Mouse (Mus musculus): ENCODE measurements at regions not wholly inside any gene's neighbourhood (a gene's known extent, or its start where the extent isn't known, plus 50 kb on each side); places are given as distances from the start of the nearest gene placed in this dataset.

GRCm38 (mm10) chr13:101301361-101301760, 466.7 kb downstream of the Pik3r1 start:
- no peak for DNase-seq (ENCODE audit: low spot score in 2 of 2)

- no peak for DNase-seq (ENCODE audit: low spot score in 2 of 2)
Observed at GRCm38 (mm10) chr13:101289407-101289806, 456.2 kb upstream of the Slc30a5 start.

GRCm38 (mm10) chr13:101287131-101287530, 453.9 kb upstream of the Slc30a5 start:
- no peak for DNase-seq (ENCODE audit: low spot score in 2 of 2)

GRCm38 (mm10) chr13:101286029-101286917, 453.0 kb upstream of the Slc30a5 start:
- DNase-seq (ENCODE audit: low spot score in 2 of 2), result no peak

- no peak for DNase-seq (ENCODE audit: low spot score in 2 of 2)
Observed at GRCm38 (mm10) chr13:101278127-101278526, 444.9 kb upstream of the Slc30a5 start.

- DNase-seq (ENCODE audit: low spot score in 2 of 2), result no peak
Observed at GRCm38 (mm10) chr13:101276766-101277165, 443.5 kb upstream of the Slc30a5 start.

- DNase-seq (ENCODE audit: low spot score in 2 of 2), result no peak
Observed at GRCm38 (mm10) chr13:101274470-101275141, 441.4 kb upstream of the Slc30a5 start.

- DNase-seq (ENCODE audit: low spot score in 2 of 2), result no peak
Observed at GRCm38 (mm10) chr13:101273321-101273720, 440.1 kb upstream of the Slc30a5 start.

- DNase-seq (ENCODE audit: low spot score in 2 of 2), result no peak
Observed at GRCm38 (mm10) chr13:101253698-101254468, 420.7 kb upstream of the Slc30a5 start.

- DNase-seq (ENCODE audit: low spot score in 2 of 2), result no peak
Observed at GRCm38 (mm10) chr13:101249369-101249768, 416.1 kb upstream of the Slc30a5 start.

GRCm38 (mm10) chr13:101244326-101244725, 411.1 kb upstream of the Slc30a5 start:
- no peak for DNase-seq (ENCODE audit: low spot score in 2 of 2)

- no peak for DNase-seq (ENCODE audit: low spot score in 2 of 2)
Observed at GRCm38 (mm10) chr13:101238860-101239259, 405.6 kb upstream of the Slc30a5 start.

GRCm38 (mm10) chr13:101237035-101237434, 403.8 kb upstream of the Slc30a5 start:
- DNase-seq (ENCODE audit: low spot score in 2 of 2), result no peak

GRCm38 (mm10) chr13:101235846-101236245, 402.6 kb upstream of the Slc30a5 start:
- DNase-seq (ENCODE audit: low spot score in 2 of 2), result no peak

GRCm38 (mm10) chr13:101235110-101235509, 401.9 kb upstream of the Slc30a5 start:
- DNase-seq (ENCODE audit: low spot score in 2 of 2), result no peak

- no peak for DNase-seq (ENCODE audit: low spot score in 2 of 2)
Observed at GRCm38 (mm10) chr13:101234550-101234949, 401.3 kb upstream of the Slc30a5 start.

- DNase-seq (ENCODE audit: low spot score in 2 of 2), result no peak
Observed at GRCm38 (mm10) chr13:101233843-101234281, 400.6 kb upstream of the Slc30a5 start.

GRCm38 (mm10) chr13:101233181-101233842, 400.1 kb upstream of the Slc30a5 start:
- DNase-seq (ENCODE audit: low spot score in 2 of 2), result no peak

- DNase-seq (ENCODE audit: low spot score in 2 of 2), result no peak
Observed at GRCm38 (mm10) chr13:101229861-101230260, 396.6 kb upstream of the Slc30a5 start.

GRCm38 (mm10) chr13:101225366-101225765, 392.1 kb upstream of the Slc30a5 start:
- DNase-seq (ENCODE audit: low spot score in 2 of 2), result no peak

- DNase-seq (ENCODE audit: low spot score in 2 of 2), result no peak
Observed at GRCm38 (mm10) chr13:101221331-101222043, 388.3 kb upstream of the Slc30a5 start.
